Mouse (Mus musculus) heart, adult 2 months (tissue): ENCODE results near the gene Erc1.

Source experiments
- CTCF ChIP-seq: fragments of 200-600 bp; IDR thresholded peaks from 2 replicates; pipeline ENCODE4 v1.8.1; 2022; ENCODE audit warnings: antibody characterized with exemption, mild to moderate bottlenecking, moderate library complexity
- POLR2A ChIP-seq: fragments of 200-500 bp; IDR thresholded peaks from 2 replicates; pipeline ENCODE4 v1.6.1; 2011; ENCODE audit warnings: mild to moderate bottlenecking, low read depth, low read length, control low read depth; ENCODE audit not compliant: insufficient read depth

DNA sequence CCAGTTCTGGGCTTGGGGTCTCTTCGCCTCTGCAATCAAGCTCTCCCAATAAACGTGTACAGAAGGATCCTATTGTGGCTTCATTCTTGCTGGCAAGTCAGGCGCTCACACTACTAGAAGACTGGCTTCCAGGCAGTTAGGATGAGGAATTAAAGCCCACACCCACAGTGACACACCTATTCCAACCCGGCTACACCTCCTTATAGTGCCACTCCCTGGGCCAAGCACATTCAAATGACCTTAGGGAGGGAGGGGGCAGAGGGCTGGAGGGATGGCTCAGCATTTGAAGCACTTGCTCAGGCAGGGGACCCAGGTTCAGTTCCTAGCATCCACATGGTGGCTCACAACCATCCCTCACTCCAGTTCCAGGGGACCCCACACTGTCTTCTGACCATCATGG, 29.4 kb downstream of the Erc1 start:
- TF ChIP-seq CTCF: no peak
- TF ChIP-seq POLR2A: no peak
